Mouse (Mus musculus) Muller cell, postnatal 12 days (primary cell): ENCODE data around the gene Tmppe.

Experiments used
- DNase-seq: peaks from one replicate; pipeline ENCODE4 v3.0.0-alpha.2; 2015; ENCODE audit errors: inconsistent ontology term

Gene Tmppe

DNA sequence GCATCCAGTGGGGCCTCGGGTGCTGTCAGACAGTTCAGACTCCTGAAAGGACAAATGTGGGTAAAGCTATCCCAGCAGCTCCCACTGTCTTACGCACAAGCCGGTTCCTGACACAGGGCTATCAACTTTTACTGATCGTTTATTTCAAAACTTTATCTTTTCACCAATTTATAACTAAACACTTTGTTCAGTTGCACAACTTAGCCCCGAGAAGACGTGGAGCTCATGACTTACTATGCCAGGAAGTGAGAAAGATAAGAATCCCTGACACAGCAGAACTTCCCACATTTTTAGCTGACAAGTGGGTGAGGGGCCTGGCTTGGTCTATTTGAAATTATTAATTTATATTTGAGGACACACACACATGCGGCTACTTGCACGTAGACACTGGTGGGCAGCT lies 6.2 kb upstream of the Tmppe start:
- no peak for DNase-seq

DNA sequence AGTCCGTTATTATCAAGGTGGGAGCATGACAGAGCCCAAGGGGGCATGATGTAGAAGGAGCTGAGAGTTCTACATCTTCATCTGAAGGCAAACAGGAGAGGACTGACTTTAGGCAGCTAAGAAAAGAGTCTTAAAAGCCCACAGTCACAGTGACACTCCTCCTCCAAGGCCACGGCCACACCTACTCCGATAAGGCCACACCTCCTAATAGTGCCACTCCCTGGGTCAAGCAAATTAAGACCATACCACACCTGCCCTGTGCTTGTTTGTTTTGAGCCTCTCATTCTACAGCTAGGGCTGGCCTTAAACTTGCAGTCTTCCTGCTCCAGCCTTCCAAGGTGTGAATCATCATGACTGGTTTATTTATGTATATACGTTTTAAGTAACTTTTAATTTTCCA lies 5.6 kb upstream of the Tmppe start:
- DNase-seq, result no peak

DNA sequence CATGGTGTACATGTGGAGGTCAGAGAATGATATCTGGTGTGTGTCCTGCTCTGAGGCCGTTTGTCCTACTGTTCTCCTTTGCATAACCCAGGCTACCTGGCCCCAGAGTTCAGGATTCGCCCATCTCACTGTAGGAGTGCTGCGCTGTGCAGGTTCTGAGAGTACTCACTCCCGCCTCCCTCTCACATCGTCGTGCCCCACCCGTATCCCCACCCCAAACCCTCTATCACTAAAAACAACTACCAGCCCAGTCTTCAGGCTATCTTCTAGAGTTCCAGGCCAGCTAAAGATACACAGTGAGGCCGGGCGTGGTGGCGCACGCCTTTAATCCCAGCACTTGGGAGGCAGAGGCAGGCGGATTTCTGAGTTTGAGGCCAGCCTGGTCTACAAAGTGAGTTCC lies 1.2 kb upstream of the Tmppe start:
- no peak for DNase-seq

DNA sequence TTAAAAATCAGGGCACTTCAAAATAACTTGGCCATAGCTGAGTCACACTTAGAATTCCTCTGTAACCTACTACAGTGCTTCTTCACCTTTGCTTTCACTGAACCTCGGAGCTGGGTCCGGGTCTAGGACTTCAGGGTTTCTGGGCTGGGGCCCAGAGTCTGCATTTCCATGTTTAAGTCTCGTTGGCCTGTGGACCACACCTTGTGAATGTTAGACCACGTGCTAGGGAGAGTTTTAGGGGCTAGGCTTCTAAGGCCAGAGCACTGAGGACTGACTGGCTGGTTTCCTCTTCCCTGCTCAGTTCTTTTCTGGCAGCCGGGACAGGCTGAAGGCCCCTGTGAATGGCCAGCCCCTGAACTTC lies 337 bp upstream of the Tmppe start:
- no peak for DNase-seq

DNA sequence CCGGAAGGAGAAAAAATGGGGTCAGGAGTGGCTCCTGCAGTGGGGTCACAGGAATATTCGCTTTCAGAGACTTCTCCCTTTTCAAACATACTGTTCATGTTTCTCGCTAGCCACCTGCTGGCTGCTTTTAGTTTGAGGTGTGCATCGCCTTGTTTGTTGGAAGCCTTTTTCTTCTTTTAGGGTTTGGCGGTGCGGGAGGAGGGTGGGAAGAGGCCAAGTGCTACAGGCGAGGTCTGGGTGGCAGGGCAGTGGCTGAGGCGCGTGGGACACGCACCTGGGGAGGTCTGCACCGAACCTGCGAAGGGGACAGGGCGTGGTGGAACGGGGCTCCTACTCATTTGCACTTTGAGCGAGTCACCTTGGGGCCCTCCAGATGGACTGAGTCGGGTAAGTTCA lies 778 bp downstream of the Tmppe start:
- DNase-seq, result no peak

DNA sequence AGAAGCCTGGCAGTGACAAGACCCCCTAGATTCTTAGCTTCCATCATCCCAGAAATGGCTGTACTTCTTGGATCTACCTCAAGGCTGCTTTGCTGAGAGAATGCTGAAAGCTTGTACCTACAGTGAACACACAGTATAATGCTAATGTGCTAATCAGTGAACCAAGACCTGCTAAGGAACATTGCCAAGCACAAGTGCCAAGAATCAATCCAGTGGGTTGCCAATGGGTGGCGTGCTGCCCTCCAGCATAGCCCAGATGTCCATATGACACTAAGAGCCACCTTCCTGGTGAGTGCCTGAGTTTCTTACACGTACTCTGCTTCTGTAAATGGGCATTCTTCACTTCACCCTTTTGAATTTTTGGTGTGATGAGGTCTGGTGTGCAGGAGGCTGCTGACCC lies 6.8 kb downstream of the Tmppe start:
- no peak for DNase-seq

DNA sequence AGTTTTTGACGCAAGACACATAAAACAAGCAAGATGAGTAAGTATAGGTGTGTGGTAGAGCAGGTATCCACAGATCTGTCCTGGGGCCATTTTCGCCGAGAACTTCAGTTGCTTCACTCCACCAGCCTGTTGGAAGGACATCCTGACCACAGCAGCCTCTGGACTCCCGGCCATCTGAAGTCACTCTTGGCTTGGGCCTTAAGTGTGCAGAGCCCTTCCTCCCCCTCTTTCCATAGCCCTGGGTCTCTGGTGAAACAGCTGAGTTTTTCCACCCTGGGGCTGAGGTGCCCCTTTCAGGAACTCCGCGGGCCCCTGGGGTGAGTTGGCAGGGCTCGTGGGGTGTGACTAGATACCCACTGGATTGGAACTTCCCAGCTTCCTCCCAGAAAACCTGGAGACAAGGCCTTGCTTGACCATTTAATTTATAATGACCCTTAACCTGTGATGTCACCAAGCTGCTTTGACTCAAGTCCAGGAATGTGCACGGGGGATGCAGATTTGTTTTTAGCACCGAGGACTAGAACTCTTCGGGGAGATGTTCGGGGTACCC lies 9.5 kb downstream of the Tmppe start:
- no peak for DNase-seq

DNA sequence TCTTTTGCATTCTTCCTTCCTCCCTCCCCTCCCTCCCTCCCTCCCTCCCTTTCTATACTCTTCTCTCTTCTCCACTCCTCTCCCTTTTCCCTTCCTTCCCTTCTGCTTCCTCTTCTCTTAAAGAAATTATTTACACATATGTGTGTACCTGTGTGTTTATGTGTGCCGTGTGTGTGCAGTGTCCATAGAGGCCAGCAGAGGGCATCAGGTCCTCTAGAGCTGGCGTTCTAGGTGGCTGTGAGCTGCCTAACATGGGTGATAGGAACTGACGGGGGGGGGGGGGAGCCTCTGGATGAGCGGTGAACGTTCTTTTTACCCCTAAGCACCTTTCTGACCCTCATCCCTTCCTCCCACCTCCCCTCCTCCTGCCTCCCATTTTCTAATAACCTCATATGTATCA lies 10.4 kb downstream of the Tmppe start:
- DNase-seq, result no peak

DNA sequence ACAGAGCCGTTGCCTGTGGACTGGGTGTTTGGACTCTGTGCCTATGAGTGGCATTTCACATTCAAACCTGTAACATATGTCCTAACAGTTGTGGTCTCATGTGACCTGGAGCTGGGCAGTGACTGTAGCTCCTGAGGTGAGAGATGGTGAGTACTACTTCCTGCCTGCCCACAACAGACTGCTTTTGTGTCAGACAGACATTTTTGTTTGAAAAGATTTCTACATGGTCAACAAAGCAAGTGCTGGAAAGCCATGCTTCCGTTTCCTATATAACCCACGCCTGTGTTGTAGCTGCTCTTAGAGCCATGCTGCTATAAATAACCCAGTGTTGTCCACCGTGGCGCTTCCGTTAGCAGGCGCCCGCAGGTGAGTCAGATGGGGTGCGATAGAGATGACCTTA lies 11.5 kb downstream of the Tmppe start:
- DNase-seq, result no peak

DNA sequence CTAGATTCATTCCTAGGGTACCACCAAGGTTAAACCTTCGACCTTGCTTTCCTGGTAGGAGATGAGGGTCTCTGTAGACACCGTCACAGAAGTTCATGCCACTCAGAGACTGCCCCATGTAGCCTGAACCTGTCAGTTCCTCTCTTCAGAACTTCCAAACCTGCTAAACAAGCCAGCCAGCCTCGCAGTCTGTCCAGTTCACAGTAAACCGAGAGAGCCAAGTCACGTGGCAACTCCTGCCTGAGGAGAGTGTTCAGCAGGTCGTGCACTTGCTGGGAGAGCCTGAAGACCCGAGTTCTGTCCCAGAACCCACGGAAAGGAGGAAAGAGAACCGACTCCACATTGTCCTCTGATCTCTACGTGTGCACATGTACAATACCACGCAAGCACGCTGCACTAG lies 13.0 kb downstream of the Tmppe start:
- DNase-seq, result no peak

DNA sequence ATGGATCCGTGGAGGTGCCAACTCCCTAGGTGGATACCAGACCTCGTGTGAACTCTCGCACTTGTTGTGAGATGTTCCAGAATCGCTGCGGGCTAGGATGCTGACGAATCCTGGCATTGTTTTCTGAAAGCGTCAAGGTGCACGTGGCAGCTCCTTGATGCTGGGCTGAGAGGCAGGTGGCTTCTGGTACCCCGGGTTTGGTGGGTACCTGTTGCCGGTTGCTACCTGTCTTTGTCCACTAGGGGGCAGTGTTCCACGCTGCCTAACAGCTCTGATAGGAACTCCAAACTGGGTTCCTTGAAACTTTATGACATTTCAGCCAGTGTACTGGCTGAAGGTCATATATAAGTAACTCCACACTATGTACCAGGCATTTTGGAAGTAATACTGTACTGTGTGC lies 14.8 kb downstream of the Tmppe start:
- DNase-seq, result peak; percentile 12

DNA sequence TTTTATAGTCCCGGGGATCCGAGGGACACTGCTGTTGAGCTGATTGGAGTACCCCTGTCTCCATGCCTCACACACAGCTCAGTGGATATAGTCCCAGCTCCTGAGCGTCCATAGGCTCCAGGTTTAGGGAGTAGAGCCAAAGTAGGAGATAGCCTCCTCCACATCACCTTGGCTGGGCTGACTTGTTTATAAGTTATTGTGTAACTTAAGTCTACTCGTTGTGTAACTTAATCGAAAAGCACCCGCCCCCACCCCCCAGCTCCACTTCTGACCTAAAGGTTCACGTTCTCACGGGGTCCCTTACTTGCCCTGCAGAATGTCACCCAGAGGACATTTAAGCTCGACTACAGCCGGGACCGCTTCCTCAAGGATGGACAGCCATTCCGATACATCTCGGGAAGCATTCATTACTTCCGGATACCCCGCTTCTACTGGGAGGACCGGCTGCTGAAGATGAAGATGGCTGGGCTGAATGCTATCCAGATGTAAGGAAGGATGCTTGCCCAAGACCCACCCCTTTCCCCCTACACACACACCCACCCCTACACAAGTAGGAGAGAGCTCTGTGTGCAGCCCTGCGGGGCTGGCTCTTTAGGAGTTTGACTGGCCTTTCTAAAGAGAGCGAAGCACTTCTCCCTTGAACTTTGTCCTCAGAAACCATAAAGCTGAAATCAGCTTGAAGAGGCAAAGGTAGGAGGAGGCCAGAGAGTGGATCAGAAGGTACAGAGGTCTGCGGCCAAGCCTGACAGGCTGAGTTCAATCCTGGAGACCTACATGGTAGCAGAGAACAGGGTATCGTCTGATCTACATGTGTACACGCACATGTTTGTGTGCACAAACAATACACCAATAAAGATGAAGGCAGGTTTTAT lies 16.0 kb downstream of the Tmppe start:
- DNase-seq, result no peak

DNA sequence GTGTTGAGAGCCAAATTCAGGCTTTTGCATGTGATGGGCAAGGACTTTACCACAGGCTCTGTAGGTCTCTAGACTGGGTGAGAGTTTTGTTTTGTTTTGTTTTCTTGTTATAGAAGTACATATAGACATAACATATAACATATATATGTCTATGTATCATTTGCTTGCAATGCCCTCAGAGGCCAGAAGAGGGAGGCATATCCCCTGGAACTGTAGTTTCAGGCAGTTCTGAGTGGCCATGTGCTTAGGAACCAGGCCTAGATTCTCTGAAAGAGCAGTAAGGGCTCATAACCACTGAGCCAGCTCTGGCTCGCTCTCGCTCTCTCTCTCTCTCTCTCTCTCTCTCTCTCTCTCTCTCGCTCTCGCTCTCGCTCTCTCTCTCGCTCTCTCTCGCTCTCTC lies 17.3 kb downstream of the Tmppe start:
- peak; percentile 3 for DNase-seq

DNA sequence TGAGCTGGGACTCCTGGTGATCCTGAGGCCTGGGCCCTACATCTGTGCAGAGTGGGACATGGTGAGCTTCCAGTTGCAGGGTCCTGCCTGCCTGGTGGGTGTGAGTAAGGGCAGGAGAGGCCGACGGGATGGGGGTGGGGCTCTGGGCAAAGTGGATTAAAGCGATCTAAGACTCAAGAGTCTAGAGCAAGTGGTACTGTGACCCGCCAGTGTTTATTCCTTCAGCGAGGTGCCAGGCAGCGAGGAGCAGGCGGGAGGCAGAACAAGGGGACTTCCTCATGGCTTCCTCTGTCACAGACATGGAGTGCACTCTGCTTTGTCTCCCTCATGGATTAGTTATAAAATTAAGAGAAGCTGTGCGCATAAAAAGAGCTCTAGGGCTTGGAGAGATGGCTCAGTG lies 19.5 kb downstream of the Tmppe start:
- no peak for DNase-seq

DNA sequence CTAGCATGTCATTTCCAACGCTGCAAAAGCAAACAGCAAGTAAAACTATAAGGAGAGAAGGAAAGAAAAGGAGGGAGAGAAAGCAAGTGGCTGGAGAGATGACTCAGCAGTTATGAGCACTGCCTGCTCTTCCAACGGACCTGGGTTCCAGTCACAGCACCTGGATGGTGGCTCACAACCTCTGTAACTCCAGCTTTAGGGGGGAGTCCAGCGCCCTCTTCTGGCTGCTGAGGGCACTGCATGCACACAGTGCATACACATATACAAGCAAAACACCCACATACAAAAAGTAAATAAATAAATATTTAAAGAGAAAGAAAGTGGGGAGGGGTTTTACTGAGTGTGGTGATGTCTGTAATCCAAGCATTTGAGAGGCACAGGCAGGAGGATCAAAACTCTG lies 20.1 kb downstream of the Tmppe start:
- no peak for DNase-seq

DNA sequence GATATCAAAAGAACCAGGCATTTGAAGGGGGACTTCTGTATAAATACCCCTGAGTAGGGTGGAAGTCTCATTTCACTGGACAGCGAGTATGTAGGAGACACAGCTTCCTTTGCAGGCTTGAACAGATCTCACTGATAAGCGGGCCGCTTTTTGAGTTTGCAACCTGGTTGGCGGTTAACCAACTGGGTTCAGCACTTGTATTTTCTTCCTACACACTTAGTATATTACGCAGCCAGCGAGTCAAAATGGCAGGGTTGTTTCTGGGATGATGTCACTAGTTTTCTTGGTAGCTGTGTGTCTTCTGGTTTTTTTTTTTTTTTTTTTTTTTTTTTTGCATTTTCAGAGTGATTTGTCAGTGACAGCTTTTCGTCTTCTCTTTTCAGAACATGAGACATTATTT lies 20.9 kb downstream of the Tmppe start:
- DNase-seq, result no peak

DNA sequence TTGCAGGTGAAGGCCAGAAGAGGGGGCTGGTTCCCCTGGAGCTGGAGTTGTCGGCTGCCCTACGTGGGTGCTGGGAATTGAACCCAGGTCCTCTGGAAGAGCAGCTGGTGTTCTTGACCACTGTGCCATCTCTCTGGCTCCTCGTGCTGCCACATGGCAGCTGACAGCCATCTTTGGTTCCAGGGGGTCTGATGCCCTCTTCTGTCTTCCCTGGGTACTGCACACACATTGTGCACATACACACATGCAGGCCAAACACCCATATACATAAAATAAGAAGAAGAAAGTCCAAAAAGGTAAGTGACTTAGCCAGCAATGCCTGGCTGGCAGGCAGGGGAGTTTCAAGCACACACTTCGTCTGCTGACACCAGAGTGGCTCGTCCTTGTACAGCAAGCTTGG lies 24.7 kb downstream of the Tmppe start:
- no peak for DNase-seq

DNA sequence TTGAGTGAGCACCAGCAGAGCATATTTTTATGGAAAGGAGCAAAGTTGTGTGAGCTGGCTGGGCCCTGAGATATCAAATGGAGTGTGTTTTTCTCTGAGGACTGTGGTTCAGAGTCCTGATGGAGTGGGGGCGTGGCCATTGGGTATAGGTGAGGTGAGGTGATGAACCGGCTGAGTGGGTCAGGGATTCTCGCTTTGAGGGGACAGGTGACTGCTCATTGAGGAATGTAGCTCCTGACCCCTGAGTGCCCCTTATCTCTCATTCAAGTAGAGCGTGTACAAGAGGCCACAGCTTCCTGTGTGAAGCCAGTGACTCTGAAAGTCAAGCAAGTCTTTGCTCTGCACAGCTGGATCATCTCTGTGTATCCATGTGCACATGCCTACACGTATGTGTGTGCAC lies 25.3 kb downstream of the Tmppe start:
- DNase-seq, result no peak

DNA sequence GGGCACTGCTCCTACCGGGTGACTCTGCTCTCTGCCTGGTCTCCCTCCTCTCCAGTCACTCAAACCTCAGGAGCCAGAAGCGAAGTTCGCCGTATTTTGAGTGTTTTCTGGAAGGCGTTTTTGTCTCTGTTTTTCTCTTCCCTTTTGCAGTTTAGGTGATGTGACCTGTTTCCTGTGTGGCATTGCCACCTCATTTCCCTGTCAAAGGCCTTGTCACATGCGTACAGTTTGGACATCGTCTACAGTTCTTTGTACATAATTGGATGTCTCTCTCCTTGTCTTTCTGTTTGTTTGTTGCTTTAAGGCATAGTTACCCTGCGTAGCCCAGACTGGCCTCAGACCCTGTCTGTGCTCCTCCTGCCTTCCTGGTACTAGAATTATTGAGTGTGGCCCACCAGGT lies 26.5 kb downstream of the Tmppe start:
- DNase-seq, result no peak

DNA sequence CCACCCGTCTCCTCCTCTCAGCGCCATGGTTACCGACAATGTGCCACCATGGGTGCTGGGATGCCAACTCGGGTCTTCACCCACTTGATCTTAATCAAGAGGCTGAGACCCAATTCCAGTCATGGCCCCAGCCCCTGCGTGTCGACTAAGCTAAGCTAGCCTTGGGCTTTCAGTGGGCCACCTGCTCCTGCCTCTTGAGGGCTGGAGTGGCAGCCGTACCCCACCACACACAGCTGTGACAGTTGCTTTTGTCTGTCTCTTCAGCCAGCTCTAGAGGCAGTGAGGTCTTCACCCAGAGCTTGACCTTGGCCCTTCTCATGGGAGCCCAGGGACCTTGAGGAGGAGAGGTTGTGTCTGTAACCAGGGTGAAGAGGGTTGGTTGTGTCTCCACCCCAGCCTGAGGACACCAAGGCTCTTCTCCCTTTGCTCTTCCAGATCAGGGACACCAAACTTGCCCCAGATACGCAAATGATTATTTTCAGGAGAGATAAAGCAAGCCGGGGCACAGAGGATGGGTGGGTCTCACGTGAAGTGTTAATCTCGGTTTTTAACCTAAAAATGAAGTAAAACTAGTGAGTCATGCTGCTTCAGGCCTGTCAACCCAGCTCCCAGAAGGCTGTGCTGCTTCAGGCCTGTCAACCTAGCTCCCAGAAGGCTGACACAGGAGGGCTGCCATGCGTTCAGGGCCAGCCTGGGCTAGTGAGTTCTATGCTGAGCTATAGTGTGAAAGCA lies 27.4 kb downstream of the Tmppe start:
- no peak for DNase-seq

DNA sequence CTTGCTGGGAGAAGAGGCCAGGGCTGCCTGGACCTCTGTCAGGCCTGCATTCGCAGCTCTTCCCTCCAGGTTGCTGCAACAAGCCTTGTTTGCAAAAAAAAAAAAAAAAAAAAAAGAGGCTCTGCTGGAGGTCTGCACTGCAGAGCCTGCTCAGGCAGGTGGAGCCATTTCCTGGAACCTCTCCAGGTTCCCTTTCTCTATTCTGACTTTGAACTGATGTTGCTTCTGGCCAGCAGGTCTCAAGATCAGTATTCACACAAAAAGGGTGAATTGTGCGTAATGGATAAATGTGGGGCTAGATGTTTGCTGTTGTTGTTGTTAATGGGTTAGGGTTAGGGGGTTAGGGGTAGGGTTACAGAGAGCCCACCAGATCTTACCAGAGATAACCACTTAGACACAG lies 34.8 kb downstream of the Tmppe start:
- DNase-seq, result no peak

DNA sequence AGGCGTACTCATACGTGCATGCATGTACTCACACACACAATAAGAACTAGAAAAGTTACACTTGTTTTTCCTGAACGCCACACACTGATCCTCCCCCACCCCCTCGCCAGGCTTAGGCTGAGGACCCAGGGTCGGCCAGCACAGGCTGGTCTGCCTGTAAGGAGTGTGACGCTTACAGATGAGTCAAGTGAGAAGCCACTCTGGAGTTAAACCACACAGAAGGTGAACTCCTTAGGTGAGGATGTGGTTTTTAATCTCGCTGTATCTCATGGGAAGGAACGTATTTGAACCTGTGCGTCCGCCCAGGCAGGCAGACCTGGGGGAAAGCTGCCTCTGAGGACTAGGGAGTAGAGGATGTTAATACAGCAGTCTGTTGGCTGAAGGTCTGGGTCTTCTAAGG lies 39.6 kb downstream of the Tmppe start:
- no peak for DNase-seq

DNA sequence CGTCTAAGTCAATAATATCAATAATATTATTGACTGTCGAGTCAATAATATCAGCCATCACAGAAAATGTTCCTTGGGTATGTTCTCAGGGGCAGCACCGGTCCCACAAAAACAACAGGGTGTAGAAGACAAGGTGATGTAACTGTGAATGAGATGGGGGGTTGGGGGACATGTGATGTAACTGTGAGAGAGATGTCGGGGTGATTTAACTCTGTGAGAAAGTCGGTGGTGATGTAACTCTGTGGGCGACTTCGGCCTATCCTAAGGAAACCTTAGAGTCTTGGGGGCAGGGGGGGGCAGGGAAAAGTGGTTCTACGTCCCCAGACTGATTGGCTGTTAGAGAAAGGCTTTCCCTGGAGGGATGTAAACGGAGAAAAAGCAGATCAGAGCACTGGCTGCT lies 41.3 kb downstream of the Tmppe start:
- DNase-seq, result no peak
